Mouse (Mus musculus) liver, adult 2 months (tissue): ENCODE data around the gene Fam193b.

Experiments used
- CTCF ChIP-seq: fragments of 200-500 bp; IDR thresholded peaks from 2 replicates; pipeline ENCODE4 v1.5.1; 2011; ENCODE audit warnings: low read depth, low read length, control low read depth
- POLR2A ChIP-seq: fragments of 200-500 bp; IDR thresholded peaks from 2 replicates; pipeline ENCODE4 v1.6.1; 2011; ENCODE audit warnings: low read length, control low read depth; ENCODE audit not compliant: insufficient read depth; ENCODE audit errors: extremely low read depth

DNA sequence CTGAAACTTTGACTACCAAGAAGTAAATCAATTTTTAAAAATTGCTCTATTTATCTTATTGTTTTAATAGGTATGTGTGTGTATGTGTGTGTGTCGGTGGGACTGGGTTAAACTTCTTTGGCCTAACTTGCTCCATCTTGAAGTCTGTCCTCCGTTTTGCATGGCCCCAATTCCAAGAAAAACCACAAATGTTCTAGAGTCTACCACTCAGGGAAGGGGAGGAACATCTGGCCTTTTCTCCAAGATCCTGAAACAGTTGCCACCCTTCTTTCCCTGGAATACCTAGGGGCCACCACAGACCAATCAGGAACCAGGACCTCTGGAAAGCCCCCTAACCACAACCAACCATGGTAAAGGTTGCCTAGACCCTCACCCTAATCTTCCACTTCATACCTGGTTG lies 1.1 kb upstream of the Fam193b start:
- TF ChIP-seq POLR2A: no peak
- no peak for TF ChIP-seq CTCF
